Mouse (Mus musculus): ENCODE measurements around the gene Zcchc8. TPM values are rescaled to one million over a fixed set of nuclear protein-coding genes. Genes with fewer than 3 reads are reported as not detected.
A peak's percentile ranks its signal among the peaks of the same experiment; 100 is the strongest.
"Not testable (repeated sequence)": the region's sequence is repeated elsewhere in the genome, so short reads cannot be mapped to it uniquely, and the experiment has no call there.

The Zcchc8 gene
- 83.8 and 86.3 TPM in 2 replicates for polyA plus RNA-seq (2015; fragmentation: Nextera tagmentation; extraction: Ambion mirVana)

GRCm38 (mm10) chr5:123720328-123721311 lies at the start of gene Zcchc8:
Zcchc8 (minus strand) TSS chr5:123721100.
- DNase-seq (ENCODE audit: low spot score), result peak; percentile 98

GRCm38 (mm10) chr5:123766455-123766854 lies 45.6 kb upstream of the Zcchc8 start:
- DNase-seq (ENCODE audit: low spot score), result peak; percentile 21

- peak; percentile 13 for DNase-seq (ENCODE audit: low spot score)
These were observed 44.6 kb upstream of the Zcchc8 start for GRCm38 (mm10) chr5:123765506-123765905.

GRCm38 (mm10) chr5:123749065-123750064 lies 28.5 kb upstream of the Zcchc8 start, which contains the start of the genes Rsrc2 and Kntc1:
Rsrc2 (minus strand) TSS chr5:123749414.
Kntc1 (plus strand) TSS chr5:123749716.
- peak; percentile 99 for DNase-seq (ENCODE audit: low spot score)

- peak; percentile 29 for DNase-seq (ENCODE audit: low spot score)
These were observed 27.6 kb upstream of the Zcchc8 start for GRCm38 (mm10) chr5:123748339-123749064.

- DNase-seq (ENCODE audit: low spot score), result no peak
These were observed 26.7 kb upstream of the Zcchc8 start for GRCm38 (mm10) chr5:123747604-123748003.

GRCm38 (mm10) chr5:123746253-123746652 lies 25.4 kb upstream of the Zcchc8 start:
- no peak for DNase-seq (ENCODE audit: low spot score)

- DNase-seq (ENCODE audit: low spot score), result no peak
These were observed 23.5 kb upstream of the Zcchc8 start for GRCm38 (mm10) chr5:123744358-123744757.

GRCm38 (mm10) chr5:123730981-123731380 lies 10.1 kb upstream of the Zcchc8 start:
- no peak for DNase-seq (ENCODE audit: low spot score)

- not testable (repeated sequence) for DNase-seq (ENCODE audit: low spot score)
These were observed 2.9 kb upstream of the Zcchc8 start for GRCm38 (mm10) chr5:123723816-123724215.

GRCm38 (mm10) chr5:123714622-123715021 lies 6.3 kb downstream of the Zcchc8 start:
- DNase-seq (ENCODE audit: low spot score), result no peak

GRCm38 (mm10) chr5:123713782-123714181 lies 7.1 kb downstream of the Zcchc8 start:
- no peak for DNase-seq (ENCODE audit: low spot score)

- no peak for DNase-seq (ENCODE audit: low spot score)
These were observed 11.3 kb downstream of the Zcchc8 start for GRCm38 (mm10) chr5:123709571-123709970.

GRCm38 (mm10) chr5:123708598-123708997 lies 12.3 kb downstream of the Zcchc8 start:
- no peak for DNase-seq (ENCODE audit: low spot score)

- DNase-seq (ENCODE audit: low spot score), result no peak
These were observed 20.3 kb downstream of the Zcchc8 start for GRCm38 (mm10) chr5:123700625-123701024.

GRCm38 (mm10) chr5:123699198-123699597 lies 21.7 kb downstream of the Zcchc8 start:
- peak; percentile 73 for DNase-seq (ENCODE audit: low spot score)

- no peak for DNase-seq (ENCODE audit: low spot score)
These were observed 23.9 kb downstream of the Zcchc8 start for GRCm38 (mm10) chr5:123696961-123697360.

- no peak for DNase-seq (ENCODE audit: low spot score)
These were observed 24.7 kb downstream of the Zcchc8 start for GRCm38 (mm10) chr5:123696244-123696643.

- DNase-seq (ENCODE audit: low spot score), result no peak
These were observed 26.4 kb downstream of the Zcchc8 start for GRCm38 (mm10) chr5:123694468-123694867.
